Mouse (Mus musculus) cerebellum, adult 11-12 months (tissue): ENCODE measurements at regions not wholly inside any gene's neighbourhood (a gene's known extent, or its start where the extent isn't known, plus 50 kb on each side); places are given as distances from the start of the nearest gene placed in this dataset.
A peak's percentile ranks its signal among the peaks of the same experiment; 100 is the strongest.

Source experiments
- DNase-seq: peaks from one replicate; pipeline ENCODE4 v3.0.0; 2022

GRCm38 (mm10) chr16:27507212-27507611 lies 118.5 kb downstream of the Ccdc50 start:
- no peak for DNase-seq

GRCm38 (mm10) chr16:27523527-27524121 lies 135.0 kb downstream of the Ccdc50 start:
- DNase-seq: peak; percentile 38

- DNase-seq: no peak
These were observed 138.0 kb downstream of the Ccdc50 start for GRCm38 (mm10) chr16:27526669-27527068.

GRCm38 (mm10) chr16:27530634-27531033 lies 142.0 kb downstream of the Ccdc50 start:
- no peak for DNase-seq
